Mouse (Mus musculus) kidney, adult 2 months (tissue): ENCODE measurements around the gene Hcar1.

Source experiments
- CTCF ChIP-seq: fragments of 200-500 bp; conservative IDR thresholded peaks from 2 replicates; pipeline ENCODE4 v1.5.1; 2011; ENCODE audit warnings: low read depth, mild to moderate bottlenecking, control low read depth, low read length, moderate library complexity, mixed read lengths; ENCODE audit not compliant: insufficient read depth, insufficient read length
- POLR2A ChIP-seq: fragments of 200-500 bp; IDR thresholded peaks from one replicate; pipeline ENCODE4 v1.6.1; 2011; ENCODE audit warnings: low read depth, low read length, control low read depth

- TF ChIP-seq POLR2A = no peak
- TF ChIP-seq CTCF = no peak
Measured at GRCm38 (mm10) chr5:123893520-123893919, 13.7 kb upstream of the Hcar1 start.
